Mouse (Mus musculus): ENCODE data around the gene Txlng. TPM values are rescaled to one million over a fixed set of nuclear protein-coding genes. Genes with fewer than 3 reads are reported as not detected.

The Txlng gene
- polyA plus RNA-seq, 1 experiment: 17.3 TPM

DNA sequence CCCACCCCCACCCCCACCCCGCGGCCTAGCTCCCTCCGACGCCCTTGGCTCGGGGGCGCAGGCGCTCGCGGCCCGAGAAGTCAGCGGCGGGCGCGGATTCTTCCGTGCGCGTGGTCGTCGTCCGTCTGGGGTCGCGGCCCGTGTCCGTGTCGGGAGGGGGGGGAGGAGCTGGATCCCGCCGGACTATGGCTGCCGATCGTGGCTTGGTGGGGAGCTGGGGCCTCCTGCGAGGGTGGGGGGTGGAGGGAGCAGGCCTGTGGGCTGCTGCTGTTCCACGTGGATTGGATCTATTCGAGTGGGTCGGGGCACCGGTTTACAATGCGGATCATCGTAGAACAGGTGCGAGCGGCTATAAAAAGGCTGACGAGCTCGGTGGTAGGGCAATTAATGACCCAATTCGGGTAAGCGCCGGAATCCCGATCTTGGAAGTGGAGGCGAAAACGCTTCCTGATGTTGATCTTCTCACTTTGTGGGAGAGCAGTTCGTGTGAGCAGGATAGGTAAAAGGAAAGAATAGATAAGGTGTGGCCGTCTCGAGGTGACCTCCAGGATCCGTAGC is 68.2 kb downstream of the Txlng start:
- DNase-seq (ENCODE audit: extremely low spot score in 1 of 2, low spot score in 1 of 2): no peak

DNA sequence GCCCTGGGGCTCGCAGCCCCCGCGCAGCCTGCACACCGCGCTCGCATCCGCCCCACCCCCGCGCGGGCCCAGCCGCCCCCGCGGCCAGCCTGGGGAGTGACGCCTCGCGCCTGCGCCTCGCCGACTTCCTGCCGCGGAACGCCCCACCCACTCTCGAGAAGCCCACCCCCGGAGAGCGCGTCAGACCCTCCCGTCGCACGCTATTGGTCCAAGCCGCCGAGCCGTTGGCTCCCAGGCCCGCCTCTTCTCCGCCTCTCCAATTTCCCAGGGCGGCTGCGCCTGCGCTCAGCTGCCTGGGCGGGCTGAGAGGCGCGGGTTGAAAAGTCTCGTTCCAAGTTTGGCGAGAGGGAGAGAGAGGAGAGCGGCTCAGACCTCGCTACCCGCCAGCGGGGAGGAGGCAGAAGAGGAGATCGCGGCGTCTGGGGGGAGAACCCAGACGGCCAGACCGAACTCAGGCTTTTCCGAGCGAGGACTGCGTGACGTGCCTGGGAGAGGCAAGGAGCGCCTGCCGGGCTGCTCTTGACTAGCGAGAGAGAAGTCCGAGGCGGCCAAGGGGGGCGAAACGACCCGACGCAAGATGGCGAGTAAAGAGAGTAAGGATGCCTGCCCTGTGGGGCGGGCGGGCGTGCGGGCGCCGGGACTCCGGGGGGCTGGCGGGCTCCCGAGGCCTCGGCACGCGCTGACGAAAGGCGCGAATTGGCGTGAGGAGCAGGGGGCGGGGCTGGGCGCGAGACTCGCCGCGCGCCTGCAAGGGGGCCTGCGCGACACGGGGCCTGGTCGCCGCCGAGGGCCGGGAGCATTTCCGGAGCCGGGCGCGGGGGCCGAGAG is 68.9 kb downstream of the Txlng start, which contains the start of gene Rbbp7:
Rbbp7 (plus strand) TSS at position 288 of the 828 bp plus-strand sequence.
- DNase-seq (ENCODE audit: extremely low spot score in 1 of 2, low spot score in 1 of 2): peak; percentile 70 to 88

DNA sequence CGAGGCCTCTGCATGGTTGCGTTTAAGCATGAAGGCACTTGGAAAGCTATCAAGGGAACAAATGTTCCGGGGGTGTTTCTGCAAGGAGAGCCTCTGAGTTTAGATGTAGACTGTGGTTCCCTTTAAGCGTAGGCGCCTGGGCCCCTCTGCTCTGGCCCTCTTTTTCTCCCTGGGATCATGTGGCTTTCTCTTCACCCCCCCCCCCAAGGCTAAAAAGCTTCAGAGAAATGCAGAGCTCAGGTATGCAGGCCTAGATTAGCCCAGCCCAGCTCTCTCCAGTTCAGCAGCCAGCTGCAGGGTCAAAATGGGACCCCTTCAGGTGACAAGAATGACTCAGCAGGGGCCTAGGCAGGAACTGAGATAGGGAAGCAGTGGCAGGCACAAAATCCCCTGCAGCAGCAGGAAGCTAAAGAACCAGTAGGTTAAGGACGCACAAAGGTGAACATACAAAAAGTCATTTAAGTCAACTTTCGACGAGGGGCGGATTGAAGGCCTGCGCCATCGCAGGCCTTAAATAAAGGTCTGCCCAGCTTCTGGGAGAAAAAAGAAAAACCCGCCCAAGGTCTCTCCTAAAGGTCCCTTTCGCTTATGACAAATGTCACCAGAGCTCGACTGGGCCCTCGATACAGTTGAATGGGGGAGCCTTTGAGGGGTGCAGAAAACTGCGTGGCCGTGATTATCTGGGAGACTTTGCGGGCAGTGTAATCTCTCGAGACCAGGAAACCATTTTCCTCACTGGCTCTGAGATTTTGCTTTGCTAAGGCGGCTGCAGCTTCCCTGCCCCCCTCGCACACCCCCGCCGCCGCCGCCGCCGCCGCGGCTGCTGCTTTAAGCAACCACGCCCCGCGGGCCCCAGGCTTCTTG is 69.8 kb downstream of the Txlng start:
- DNase-seq (ENCODE audit: extremely low spot score in 1 of 2, low spot score in 1 of 2): peak; percentile 52 to 79

DNA sequence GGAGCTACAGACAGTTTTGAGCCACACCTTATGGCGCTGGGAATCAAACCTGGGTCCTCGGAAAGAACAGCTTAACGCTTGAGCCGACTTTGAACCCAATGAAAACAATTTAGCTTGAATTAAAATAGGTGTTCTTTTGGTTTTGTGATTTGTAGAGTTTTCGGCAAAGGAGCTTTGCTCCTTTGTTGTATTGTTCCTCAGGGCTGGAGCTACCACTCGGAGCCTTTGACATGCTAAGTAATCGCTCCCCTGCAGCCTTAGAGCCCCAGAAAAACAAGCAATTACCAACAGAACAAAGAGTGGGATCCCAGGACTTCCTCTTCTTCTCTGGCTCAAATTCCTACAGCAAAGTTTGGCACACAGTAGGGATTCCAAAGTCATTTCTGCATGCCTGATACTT is 73.2 kb downstream of the Txlng start:
- no peak for DNase-seq (ENCODE audit: extremely low spot score in 1 of 2, low spot score in 1 of 2)

DNA sequence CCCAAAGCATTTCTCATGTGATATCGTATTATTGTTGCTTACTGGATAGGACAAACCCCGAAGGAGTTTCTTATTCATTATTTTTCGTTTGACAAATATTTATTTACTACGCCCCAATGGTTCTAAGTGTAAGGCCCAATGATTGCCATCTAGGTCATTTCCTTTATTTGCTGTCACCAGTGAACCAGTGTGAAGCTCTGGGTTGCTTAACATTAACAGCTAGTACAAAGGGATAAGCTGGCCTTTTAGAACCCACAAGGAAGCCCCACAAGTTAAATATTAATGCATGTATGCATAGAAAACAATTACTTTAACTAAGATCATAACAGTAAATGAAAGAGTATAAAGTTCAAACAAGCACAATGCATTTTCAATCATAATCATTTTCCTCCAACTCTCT is 74.9 kb downstream of the Txlng start:
- no peak for DNase-seq (ENCODE audit: extremely low spot score in 1 of 2, low spot score in 1 of 2)

DNA sequence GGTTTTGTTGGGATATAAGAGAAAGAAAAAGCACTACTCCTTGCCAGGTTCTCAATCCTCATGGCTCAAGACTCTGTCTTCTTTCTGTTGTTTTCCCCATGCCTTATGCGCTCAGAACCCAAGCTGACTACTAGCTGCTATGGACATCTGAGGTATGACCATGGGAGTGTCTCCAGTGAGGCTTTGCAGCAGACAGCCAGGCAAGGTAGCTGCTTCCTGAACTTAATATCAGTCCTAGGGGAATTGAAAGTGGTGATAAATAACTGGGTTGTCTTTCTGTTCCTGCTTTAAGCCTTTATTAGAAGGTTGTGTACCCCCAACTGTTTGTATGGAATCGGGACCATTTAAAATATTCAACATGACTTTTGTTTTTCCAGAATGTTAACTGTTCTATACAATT is 76.8 kb downstream of the Txlng start:
- no peak for DNase-seq (ENCODE audit: extremely low spot score in 1 of 2, low spot score in 1 of 2)

DNA sequence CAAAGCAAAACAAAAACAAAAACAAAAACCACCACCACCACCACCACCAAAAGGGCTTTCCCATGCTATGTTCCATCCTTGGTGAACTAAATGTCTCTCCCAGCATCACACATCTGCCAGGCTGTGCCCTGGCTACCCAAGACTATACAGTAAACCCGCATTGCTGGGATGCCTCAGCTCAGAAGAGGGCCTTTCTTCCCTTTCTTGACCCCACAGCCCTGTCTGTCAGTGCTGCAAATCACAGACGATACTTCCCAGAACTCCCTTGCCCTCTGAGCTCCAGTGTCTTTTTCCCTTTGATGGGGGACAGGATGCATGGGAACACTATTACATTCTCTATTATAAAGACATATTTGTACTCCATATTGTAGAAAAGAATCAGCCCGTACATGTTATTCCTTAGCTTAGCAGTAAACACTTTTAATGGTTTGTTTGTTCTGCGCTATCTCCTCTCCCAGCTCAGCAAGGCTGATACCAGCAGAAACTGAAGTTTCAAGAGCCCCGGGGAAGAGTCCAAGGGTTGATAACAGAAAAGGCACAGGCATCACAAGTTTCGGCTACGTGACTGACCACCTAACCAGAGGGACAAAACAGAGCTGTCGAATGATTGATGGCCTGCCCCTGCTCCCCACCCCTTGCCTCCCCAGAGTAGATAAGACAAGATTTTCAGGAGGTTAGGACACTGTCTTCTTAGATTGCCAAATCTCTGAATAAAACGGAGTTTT is 80.4 kb downstream of the Txlng start:
- no peak for DNase-seq (ENCODE audit: extremely low spot score in 1 of 2, low spot score in 1 of 2)

DNA sequence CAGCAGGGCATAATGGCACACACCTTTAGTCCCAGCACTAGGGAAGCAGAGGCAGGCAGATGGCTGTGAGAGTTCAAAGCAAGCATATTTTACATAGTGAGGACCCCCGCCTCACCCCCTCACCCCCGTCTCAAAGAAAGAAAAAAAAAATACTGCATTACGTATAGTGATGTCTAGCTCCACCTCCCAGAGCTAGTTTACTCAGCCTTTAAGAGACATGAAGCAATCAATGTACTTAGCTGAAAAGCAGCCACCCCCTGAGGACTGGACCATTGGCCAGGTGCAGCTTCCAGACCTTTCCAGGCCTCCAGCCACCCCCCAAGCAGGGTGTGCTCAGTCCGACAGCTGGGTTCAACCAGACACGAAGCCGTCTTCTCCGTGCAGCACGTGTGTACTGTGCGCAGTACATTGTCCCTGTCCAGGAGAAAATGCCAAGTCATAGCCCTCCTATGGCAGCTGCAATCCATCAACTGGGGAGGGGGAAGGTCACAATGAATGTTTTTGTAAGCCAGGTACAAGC is 93.1 kb downstream of the Txlng start:
- DNase-seq (ENCODE audit: extremely low spot score in 1 of 2, low spot score in 1 of 2): peak in 1 of 2 experiments; percentile 12

DNA sequence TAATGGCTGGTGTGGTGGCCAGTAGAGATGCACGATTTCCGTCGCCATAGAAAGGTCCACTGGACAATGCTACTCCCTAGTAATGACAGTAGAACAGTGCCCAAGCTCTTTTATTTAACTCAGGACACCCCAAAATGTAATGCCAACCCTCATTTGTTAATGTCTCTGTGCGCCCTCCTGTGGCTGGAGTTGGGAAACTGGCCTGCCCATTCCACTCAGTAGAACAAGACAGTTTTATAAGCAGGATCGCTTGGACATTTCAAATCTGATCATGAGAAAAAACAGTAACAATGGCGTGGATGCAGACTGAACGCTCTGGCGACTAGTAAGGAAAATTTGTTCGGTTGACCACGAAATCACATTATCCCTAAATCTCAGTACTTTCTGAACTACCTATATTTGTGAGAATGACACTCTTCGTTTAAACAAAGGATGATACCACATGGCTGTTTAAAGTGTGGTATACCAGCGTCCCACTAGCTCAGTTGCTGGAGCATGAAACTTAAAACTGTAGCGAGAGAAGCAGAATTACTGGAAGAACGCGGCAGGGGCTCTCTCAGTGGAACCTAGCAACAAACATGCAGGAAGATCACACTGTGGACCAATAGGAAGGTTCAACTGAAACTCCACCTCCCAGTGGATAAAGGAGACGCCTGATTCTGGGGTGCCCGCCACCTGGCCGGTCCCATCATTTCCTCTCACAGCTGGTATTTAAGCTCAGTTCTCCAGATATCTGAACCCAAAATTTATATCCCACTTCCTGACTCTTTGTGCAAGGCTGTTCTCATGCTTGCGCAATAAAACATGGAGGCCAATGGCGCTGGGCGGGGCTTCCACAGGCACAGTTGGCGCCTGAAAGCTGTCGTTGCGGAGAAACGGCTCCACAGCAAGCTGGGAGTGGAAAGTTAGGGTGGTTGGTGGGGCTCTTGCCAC is 94.0 kb downstream of the Txlng start:
- DNase-seq (ENCODE audit: extremely low spot score in 1 of 2, low spot score in 1 of 2): peak; percentile 41 to 75

DNA sequence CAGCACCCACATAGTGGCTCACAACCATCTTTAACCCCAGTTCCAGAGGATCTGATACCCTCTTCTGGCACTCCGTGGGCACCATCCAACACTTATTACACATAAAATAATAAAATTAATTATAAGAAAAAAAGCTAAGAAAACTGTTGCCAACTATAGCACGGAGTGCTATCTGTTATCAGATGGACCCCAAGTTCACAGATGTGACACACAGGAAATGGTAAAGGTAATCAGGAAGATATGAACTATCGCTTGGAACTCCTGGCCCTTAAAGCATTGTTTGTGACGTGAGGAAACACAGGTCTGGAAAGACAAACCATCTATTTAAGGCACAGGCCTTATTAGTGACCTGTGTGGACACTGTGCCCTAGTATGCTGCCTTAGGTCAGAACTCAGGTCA is 99.2 kb downstream of the Txlng start:
- no peak for DNase-seq (ENCODE audit: extremely low spot score in 1 of 2, low spot score in 1 of 2)

Other genes starting within 250 kb of the Txlng start
- 26.0 and 31.0 TPM in 2 replicates for gene Reps2, start 185.8 kb downstream of the Txlng start, polyA plus RNA-seq (2012; rRNA removed)
- gene Rbbp7, start 69.1 kb downstream of the Txlng start, polyA plus RNA-seq (2012; rRNA removed): 126 and 129 TPM in 2 replicates
- 23.7 and 31.6 TPM in 2 replicates for gene Syap1, start 59.0 kb upstream of the Txlng start, polyA plus RNA-seq (2012; rRNA removed)
- 69.4 and 86.7 TPM in 2 replicates for gene Ctps2, start 71.8 kb upstream of the Txlng start, polyA plus RNA-seq (2012; rRNA removed)
- gene S100g, start 135.1 kb upstream of the Txlng start, polyA plus RNA-seq (2012; rRNA removed): 0.60 and 1.6 TPM in 2 replicates